Mouse (Mus musculus) liver, embryonic 15.5 days (tissue): ENCODE measurements around the gene Hist1h2ah. TPM values are rescaled to one million over a fixed set of nuclear protein-coding genes. Genes with fewer than 3 reads are reported as not detected.
A peak's percentile ranks its signal among the peaks of the same experiment; 100 is the strongest.
"Not testable (repeated sequence)": the region's sequence is repeated elsewhere in the genome, so short reads cannot be mapped to it uniquely, and the experiment has no call there.

Source experiments
- ATAC-seq: fragments of 200-750 bp; cut with Nextera tagmentation; 2 replicates; pipeline ENCODE4 v1.8.0; 2017; ENCODE audit warnings: moderate number of reproducible peaks, mild to moderate bottlenecking, moderate library complexity; ENCODE audit not compliant: insufficient read depth
- H3K27ac ChIP-seq: fragments of 300-500 bp; sonication (generic); replicated peaks from 2 replicates; pipeline ENCODE4 v1.5.1; 2015; ENCODE audit warnings: mild to moderate bottlenecking, inconsistent platforms
- H3K27me3 ChIP-seq: fragments of 300-500 bp; sonication (generic); 2 replicates; pipeline ENCODE4 v1.6.1; 2015; ENCODE audit warnings: mild to moderate bottlenecking, inconsistent platforms
- H3K36me3 ChIP-seq: fragments of 300-500 bp; sonication (generic); replicated peaks from 2 replicates; pipeline ENCODE4 v1.6.1; 2015; ENCODE audit warnings: moderate library complexity, mild to moderate bottlenecking, inconsistent platforms
- H3K4me1 ChIP-seq: fragments of 300-500 bp; sonication (generic); replicated peaks from 2 replicates; pipeline ENCODE4 v1.6.1; 2015; ENCODE audit warnings: inconsistent platforms
- H3K4me2 ChIP-seq: fragments of 300-500 bp; sonication (generic); 2 replicates; pipeline ENCODE4 v1.6.1; 2015; ENCODE audit warnings: moderate library complexity, mild to moderate bottlenecking, inconsistent platforms
- H3K4me3 ChIP-seq: fragments of 300-500 bp; sonication (generic); replicated peaks from 2 replicates; pipeline ENCODE4 v1.5.1; 2015; ENCODE audit warnings: mild to moderate bottlenecking, inconsistent platforms
- H3K9ac ChIP-seq: fragments of 300-500 bp; sonication (generic); 2 replicates; pipeline ENCODE4 v1.6.1; 2015; ENCODE audit warnings: moderate library complexity, mild to moderate bottlenecking, inconsistent platforms
- H3K9me3 ChIP-seq: fragments of 300-500 bp; sonication (generic); replicated peaks from 2 replicates; pipeline ENCODE4 v1.6.1; 2016; ENCODE audit warnings: inconsistent platforms
- WGBS: fragments of 180-500 bp; shearing (Covaris S2); methylation state at CpG from one replicate; pipeline ENCODE4 v1.1.7; 2015; ENCODE audit warnings: mixed read lengths; ENCODE audit not compliant: insufficient replicate concordance; 5-methylcytosine and 5-hydroxymethylcytosine counted together
- polyA plus RNA-seq: library from polyadenylated mRNA; unstranded; fragments of >200 nt; fragmentation: Nextera tagmentation; extraction: Ambion mirVana; gene quantifications from 2 replicates; pipeline ENCODE4 v1.2.1, GENCODE M21; 2015

Hist1h2ah gene
- polyA plus RNA-seq, result 9.5 and 11.4 TPM in 2 replicates

GRCm38 (mm10) chr13:22035267-22036148, at the start of gene Hist1h2ah, which contains the start of gene Hist1h2bk:
Gene Hist1h2ah, minus strand, starts transcription at chr13:22035568.
Gene Hist1h2bk, plus strand, starts transcription at chr13:22035870.
- Histone ChIP-seq H3K4me2 (peak within 1 kb of the TSS; percentile 75), H3K9ac (peak within 1 kb of the TSS; percentile 76), H3K4me3 (peak within 1 kb of the TSS; percentile 58), H3K27ac (peak within 1 kb of the TSS; percentile 100), H3K4me1 (peaks cover 57% of the 10 kb centered on the region)
- under 1% methylated on average over 25 of the region's 69 CpGs for WGBS
- not testable (repeated sequence) for H3K36me3 ChIP-seq, H3K27me3 ChIP-seq, H3K9me3 ChIP-seq
- ATAC-seq, result peak; percentile 91

- 50% methylated on average over 1 of the region's 1 CpGs for WGBS
- H3K4me3 ChIP-seq, H3K9me3 ChIP-seq, H3K9ac ChIP-seq, ATAC-seq, H3K27me3 ChIP-seq, H3K4me2 ChIP-seq, H3K36me3 ChIP-seq, H3K27ac ChIP-seq, H3K4me1 ChIP-seq: not testable (repeated sequence)
These were observed 48.8 kb upstream of the Hist1h2ah start, which contains the start of gene Vmn1r188 for GRCm38 (mm10) chr13:22084140-22084539. Gene Vmn1r188, plus strand, starts transcription at chr13:22084440.

DNA sequence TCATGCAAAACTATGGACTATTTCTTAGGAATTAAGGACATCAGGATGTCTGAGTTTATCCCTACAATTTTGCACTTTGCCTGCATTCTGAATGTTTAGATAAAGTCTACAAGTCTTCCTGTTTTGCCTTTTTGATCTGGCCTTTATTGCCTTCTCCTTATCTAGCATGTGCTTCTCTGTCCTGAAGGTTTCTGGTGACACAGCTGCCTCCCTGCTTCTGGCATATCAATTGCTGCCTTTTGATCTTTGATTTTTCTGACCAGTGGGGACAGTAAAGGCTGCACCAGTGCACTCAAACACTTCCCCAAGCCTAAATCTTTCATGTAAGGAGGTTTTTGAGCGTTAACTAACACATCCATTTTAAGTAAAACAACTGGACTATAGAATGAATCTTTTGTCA, 28.1 kb upstream of the Hist1h2ah start:
- Histone ChIP-seq H3K4me3 (no peak overlapping the region), H3K4me2 (no peak overlapping the region), H3K9me3 (no peaks in the 10 kb centered on the region), H3K4me1 (no peaks in the 10 kb centered on the region), H3K27me3 (no peaks in the 10 kb centered on the region), H3K27ac (no peak overlapping the region), H3K36me3 (no peaks in the 10 kb centered on the region), H3K9ac (no peak overlapping the region)
- WGBS, result 26% methylated on average over 1 of the region's 1 CpGs
- no peak for ATAC-seq

- no peak overlapping the region for H3K4me2 ChIP-seq
- WGBS, result 37% methylated on average over 1 of the region's 1 CpGs
These were observed 26.1 kb upstream of the Hist1h2ah start for GRCm38 (mm10) chr13:22061422-22061821.

GRCm38 (mm10) chr13:22053754-22054153, 18.4 kb upstream of the Hist1h2ah start:
- Histone ChIP-seq H3K4me2 (no peak overlapping the region), H3K36me3 (no peaks in the 10 kb centered on the region), H3K27me3 (no peaks in the 10 kb centered on the region; the same call in 1 of the 2 replicates), H3K9ac (no peak overlapping the region), H3K4me3 (no peak overlapping the region), H3K9me3 (no peaks in the 10 kb centered on the region), H3K27ac (no peak overlapping the region), H3K4me1 (peaks cover 29% of the 10 kb centered on the region)
- no peak for ATAC-seq
- WGBS, result 78% methylated on average over 1 of the region's 1 CpGs

More at GRCm38 (mm10) chr13:22061422-22061821, 26.1 kb upstream of the Hist1h2ah start:
- H3K4me1 ChIP-seq, result no peaks in the 10 kb centered on the region
- no peak overlapping the region for H3K4me3 ChIP-seq
- H3K27ac ChIP-seq, result no peak overlapping the region
- no peak overlapping the region for H3K9ac ChIP-seq
- no peak for ATAC-seq
- H3K36me3 ChIP-seq, result no peaks in the 10 kb centered on the region
- no peaks in the 10 kb centered on the region for H3K27me3 ChIP-seq
- H3K9me3 ChIP-seq, result no peaks in the 10 kb centered on the region

GRCm38 (mm10) chr13:22051523-22051859, 16.1 kb upstream of the Hist1h2ah start:
- 11% methylated on average over 5 of the region's 5 CpGs for WGBS
- Histone ChIP-seq H3K4me3 (peak overlapping the region; percentile 61), H3K27ac (no peak overlapping the region), H3K4me2 (peak overlapping the region; percentile 88), H3K36me3 (no peaks in the 10 kb centered on the region), H3K4me1 (peaks cover 33% of the 10 kb centered on the region), H3K9ac (peak overlapping the region; percentile 54), H3K9me3 (no peaks in the 10 kb centered on the region), H3K27me3 (no peaks in the 10 kb centered on the region; the same call in 1 of the 2 replicates)
- no peak for ATAC-seq

DNA sequence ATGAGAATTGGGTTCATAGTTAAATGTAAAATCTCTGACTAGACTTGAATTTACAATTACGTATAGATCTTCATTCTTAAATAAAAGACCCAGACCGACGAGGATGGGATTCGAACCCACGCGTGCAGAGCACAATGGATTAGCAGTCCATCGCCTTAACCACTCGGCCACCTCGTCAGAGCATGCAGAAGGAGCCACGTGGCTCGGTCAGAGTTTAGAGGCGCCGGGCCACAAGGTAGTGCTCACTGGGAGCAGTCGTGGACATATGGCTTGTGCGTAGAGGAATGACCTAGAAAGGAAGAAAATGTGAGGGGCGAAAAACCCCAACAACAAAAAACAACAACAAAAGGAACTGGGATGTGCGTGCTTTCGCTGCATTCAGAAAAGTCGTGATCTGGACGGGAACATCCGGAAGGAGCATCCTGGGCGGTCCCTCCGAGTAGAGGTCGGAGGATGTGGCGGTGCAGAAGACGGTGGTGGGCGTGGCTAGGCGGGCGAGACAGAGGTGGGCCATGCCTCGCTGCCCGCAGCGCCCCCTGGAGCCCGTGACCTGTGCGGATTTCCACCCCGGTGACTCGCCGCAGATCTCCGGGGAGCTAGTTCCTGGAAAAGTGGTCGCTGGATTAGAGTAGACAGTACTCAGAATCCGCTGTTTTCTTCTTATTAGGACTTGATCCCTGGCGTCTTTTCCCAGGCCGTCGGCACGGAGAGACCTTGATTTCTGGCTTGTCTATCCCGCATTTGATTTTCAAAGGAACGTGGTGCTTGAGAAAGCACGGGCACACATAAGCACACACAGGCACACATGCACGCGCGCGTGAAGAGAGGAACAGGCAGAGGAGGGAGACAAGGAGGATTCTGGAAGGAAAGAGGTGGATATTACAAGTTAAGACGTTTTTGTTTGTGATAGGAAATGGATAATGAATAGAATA, 15.5 kb upstream of the Hist1h2ah start:
- Histone ChIP-seq H3K9ac (peak overlapping the region; percentile 54), H3K27me3 (no peaks in the 10 kb centered on the region; the same call in 1 of the 2 replicates), H3K4me1 (peaks cover 37% of the 10 kb centered on the region), H3K36me3 (no peaks in the 10 kb centered on the region), H3K9me3 (no peaks in the 10 kb centered on the region), H3K4me3 (peak overlapping the region; percentile 61), H3K27ac (peak overlapping the region; percentile 65), H3K4me2 (peak overlapping the region; percentile 88)
- ATAC-seq, result peak; percentile 95
- WGBS, result under 1% methylated on average over 52 of the region's 52 CpGs

DNA sequence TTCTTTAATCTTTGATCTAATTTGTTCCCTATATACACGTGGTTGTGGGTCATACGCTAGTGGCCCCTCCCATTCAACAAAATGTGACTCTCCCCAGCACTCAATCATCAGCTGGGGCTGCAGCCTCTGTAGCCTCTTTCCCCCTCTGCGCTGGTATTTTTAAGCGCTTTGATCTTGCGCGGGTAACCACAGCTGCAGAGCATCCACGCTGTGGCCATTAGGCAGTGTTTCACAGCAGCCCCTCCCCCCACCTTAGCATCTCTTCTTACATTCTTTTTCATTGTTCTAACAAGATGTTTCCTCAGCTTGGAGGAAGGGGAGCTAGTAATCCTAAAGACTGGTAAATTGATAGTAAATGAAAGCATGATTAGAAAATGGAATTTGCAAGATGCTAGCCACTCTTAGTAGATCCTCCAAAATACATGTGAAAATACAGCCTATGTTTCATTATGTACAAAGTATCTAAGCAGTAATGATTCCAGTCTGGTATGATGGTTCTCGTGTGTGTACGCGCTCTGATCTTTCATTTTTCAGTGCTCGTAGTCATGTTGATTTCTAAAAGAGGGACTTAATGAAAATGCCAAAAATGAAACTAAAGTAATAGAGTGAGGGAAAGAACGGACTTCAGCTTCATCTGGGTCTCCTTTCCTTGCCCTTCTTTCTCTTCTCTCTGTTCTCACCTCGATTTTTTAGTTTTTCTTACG, 14.5 kb upstream of the Hist1h2ah start:
- peaks cover 47% of the 10 kb centered on the region for H3K4me1 ChIP-seq
- no peaks in the 10 kb centered on the region for H3K9me3 ChIP-seq
- H3K27ac ChIP-seq, result peak overlapping the region; percentile 65
- H3K4me2 ChIP-seq, result peak overlapping the region; percentile 88
- 2% methylated on average over 14 of the region's 14 CpGs for WGBS
- H3K36me3 ChIP-seq, result no peaks in the 10 kb centered on the region
- peak overlapping the region; percentile 61 for H3K4me3 ChIP-seq
- ATAC-seq, result no peak
- H3K9ac ChIP-seq, result peak overlapping the region; percentile 54
- H3K27me3 ChIP-seq, result no peaks in the 10 kb centered on the region; the same call in 1 of the 2 replicates

- Histone ChIP-seq H3K9ac (no peak overlapping the region), H3K4me1 (peaks cover 55% of the 10 kb centered on the region), H3K27ac (no peak overlapping the region), H3K27me3 (no peaks in the 10 kb centered on the region; the same call in 1 of the 2 replicates), H3K9me3 (no peaks in the 10 kb centered on the region), H3K4me3 (no peak overlapping the region), H3K36me3 (no peaks in the 10 kb centered on the region), H3K4me2 (peak overlapping the region; percentile 19; the same call in 1 of the 2 replicates)
- ATAC-seq, result no peak
- 76% methylated on average over 2 of the region's 2 CpGs for WGBS
These were observed 13.7 kb upstream of the Hist1h2ah start for GRCm38 (mm10) chr13:22049041-22049440.

GRCm38 (mm10) chr13:22045311-22045710, 9.9 kb upstream of the Hist1h2ah start:
- no peak for ATAC-seq
- peaks cover 49% of the 10 kb centered on the region for H3K4me1 ChIP-seq
- no peaks in the 10 kb centered on the region for H3K36me3 ChIP-seq
- no peaks in the 10 kb centered on the region for H3K27me3 ChIP-seq
- peak overlapping the region; percentile 42 for H3K27ac ChIP-seq
- H3K4me2 ChIP-seq, result peak overlapping the region; percentile 60
- no peak overlapping the region for H3K9ac ChIP-seq
- H3K4me3 ChIP-seq, result peak overlapping the region; percentile 9
- no peaks in the 10 kb centered on the region for H3K9me3 ChIP-seq
- 26% methylated on average over 2 of the region's 2 CpGs for WGBS
